Mouse (Mus musculus): Measurements from ENCODE around the gene Hnrnpul2.

DNA sequence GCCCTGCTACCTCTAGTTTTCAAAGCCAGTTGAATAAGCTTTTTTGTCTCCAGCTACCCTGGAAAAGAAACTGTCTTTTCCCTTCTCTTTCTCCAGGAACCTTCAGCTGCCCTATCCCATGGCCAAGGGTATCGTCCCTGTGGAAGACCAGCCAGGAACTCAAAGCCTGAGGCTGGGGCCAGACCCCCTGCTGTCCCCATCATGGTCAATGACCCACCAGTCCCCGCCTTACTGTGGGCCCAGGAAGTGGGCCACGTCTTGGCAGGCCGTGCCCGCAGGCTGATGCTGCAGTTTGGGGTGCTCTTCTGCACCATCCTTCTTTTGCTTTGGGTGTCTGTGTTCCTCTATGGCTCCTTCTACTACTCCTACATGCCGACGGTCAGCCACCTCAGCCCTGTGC is 21.2 kb downstream of the Hnrnpul2 start:
- no peak for TF ChIP-seq GATA1 (IDR thresholded peaks at IDR 0.05; ENCODE audit: borderline replicate concordance, low read length)
- TF ChIP-seq FLI1 (IDR thresholded peaks at IDR 0.05; ENCODE audit: low read length): no peak

Data from megakaryocyte, embryonic 14.5 days (primary cell).